Mouse (Mus musculus): ENCODE data around the gene Abcg3. TPM values are rescaled to one million over a fixed set of nuclear protein-coding genes. Genes with fewer than 3 reads are reported as not detected.
A peak's percentile ranks its signal among the peaks of the same experiment; 100 is the strongest.
"Not testable (repeated sequence)": the region's sequence is repeated elsewhere in the genome, so short reads cannot be mapped to it uniquely, and the experiment has no call there.

Abcg3 gene
- 10 to 100 TPM; 13.3 to 30.7 (median 22.9) TPM for polyA plus RNA-seq (2017; shearing (Covaris generic))

DNA sequence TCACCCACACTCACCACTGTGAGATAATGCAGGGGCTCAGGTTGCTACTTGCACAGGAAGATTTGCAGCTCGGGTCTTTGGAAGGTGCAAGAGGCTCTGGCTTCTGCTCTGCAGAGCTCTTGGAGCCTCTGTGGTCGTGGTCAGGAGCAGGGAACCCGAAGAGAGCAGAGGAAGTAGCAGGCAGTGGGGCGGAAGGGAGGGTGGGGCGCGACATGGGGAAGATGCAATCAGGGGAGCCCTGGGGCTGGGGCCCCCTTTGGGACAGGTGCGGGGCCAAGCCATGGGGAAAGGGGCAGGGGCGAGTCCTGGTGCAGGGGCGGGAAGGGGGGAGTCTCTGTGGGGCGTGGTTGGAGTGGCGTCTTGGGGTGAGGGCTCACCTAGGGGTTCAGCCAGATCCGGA lies at the start of gene Abcg3:
Gene Abcg3, minus strand, starts transcription at position 184 of the 400 bp plus-strand sequence.
- peak; percentile 79 for ATAC-seq

DNA sequence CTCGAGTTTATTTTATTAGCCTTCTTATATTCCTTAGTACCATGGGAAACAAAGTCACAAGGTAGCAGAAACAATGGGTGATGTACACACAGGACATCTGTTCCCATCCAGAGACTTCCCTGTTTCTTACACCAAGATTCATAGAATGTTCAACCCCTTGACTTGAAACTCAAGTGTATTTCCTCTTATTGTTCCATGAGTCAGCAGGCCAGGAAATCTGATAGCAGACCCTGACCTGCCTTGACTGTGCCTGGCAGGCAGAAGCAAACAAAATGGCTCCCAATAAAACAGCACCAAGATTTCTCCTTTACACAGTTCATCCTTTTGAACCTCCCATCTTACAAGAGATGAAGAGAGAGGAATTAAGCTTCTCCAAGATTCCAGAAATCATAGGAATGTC lies 30.0 kb upstream of the Abcg3 start:
- ATAC-seq, result no peak

DNA sequence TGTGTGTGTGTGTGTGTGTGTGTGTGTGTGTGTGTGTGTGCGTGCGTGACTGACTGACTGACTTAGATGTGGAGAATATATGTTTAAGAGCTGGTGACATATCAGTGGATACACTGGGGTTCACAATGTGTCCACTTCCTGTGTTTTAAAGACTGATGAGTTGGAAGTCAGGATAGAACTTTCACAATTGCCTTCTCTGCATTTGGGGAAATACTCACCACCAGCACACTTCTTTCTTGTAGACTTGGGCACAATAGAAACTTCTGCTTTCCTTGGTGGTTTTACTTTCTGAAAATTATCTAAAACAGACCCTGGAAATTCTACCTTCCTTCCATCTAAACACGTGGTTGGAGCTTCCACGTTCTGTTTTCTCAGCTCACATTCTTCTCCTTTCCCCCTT lies 29.1 kb upstream of the Abcg3 start:
- ATAC-seq, result no peak

DNA sequence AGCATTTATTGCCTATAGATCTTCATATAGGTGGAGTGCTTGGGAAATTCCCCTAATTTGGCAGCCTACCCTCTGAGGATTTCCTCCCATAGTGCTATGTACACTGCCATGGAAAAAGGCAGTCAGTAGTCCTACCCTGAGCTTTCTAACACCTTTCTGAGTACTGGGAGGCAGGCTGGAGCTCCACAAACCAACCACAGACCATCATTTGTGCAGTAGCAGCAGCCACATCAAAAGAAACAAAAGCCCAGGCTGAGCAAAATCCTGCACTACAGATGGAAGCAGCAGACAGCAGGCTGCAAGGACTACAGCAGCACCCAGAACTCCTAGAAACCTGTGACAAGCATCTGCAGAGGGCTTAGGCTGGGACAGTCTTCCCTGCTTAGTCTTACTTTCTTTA lies 27.9 kb upstream of the Abcg3 start:
- ATAC-seq, result peak; percentile 67

DNA sequence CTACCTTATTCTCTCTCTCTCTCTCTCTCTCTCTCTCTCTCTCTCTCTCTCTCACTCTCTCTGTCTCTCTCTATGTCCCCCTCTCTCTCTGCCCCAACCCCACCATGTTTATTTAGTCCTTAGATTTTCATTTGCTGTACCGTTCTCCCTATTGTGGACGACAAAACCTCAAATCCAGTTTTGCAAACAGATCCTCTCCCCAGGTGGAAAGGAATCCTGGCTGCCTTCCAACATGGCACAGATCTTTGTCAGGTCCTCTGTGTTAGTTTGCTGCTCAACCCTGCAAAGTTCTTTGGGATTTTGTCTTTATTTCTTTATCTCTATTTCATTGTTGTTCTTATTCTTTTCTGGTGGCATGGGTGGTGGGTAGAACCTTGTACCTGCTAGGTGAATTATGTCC lies 6.9 kb upstream of the Abcg3 start:
- ATAC-seq, result no peak

DNA sequence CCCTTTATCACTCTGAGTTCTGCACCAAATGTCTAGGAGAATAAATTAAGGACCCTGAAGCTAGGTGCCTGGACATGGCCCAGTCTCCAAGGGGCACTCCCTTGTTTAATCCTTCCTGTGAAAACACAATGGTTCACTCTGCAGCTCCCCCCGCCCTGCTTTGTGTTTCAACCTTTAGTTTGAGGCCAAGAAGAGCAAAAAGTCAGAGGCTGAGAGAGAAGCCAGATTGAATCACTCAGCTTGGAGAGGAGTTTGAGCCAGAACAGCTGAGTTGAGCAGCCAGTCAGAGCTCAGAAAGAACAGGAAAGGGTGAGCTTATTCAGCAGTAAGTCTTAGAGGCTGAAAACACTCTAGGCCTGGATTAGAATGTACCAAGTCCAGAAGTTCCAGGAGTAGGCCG lies 5.5 kb upstream of the Abcg3 start:
- no peak for ATAC-seq

DNA sequence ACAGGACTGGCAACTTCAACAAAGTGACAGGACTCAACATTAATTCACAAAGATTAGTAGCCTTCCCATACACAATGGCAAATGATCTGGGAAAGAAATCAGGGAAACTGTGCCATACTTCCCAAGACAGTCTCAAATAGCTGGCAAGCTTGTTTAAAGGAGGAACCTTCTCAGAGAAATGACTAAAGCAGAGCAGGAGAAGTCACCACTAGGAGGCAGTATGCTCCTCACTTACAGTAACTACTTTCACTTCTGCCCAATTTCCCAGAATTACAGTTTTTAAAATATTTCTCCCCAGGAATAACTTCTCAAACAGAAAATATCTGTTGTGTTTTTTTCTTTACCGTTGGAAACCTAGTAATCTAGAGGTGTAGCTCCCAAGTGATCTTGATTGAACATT lies 4.2 kb upstream of the Abcg3 start:
- peak; percentile 69 for ATAC-seq

DNA sequence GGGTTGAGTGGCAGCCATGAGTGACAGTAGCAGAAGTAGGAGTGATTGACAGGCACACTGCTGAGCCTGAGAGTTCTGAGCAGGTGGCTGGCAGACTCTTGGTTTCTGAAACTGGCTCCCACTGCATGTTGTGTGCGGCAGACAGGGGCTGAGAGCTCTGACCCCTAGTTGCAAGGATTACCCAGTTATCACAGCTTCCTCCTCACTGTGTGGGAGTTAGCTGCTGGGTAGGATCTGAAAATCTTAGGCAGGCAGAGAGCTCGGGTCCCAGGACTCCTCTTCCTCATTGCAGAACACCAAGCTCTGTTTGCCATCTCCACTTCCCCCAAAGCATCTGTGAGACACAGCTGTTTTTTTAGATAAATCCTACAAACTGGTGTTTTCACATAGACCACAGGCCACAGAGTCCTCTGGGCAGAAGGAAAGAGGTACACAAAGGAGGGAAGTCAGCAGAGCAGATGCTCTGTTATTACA lies 3.4 kb downstream of the Abcg3 start:
- no peak for ATAC-seq

DNA sequence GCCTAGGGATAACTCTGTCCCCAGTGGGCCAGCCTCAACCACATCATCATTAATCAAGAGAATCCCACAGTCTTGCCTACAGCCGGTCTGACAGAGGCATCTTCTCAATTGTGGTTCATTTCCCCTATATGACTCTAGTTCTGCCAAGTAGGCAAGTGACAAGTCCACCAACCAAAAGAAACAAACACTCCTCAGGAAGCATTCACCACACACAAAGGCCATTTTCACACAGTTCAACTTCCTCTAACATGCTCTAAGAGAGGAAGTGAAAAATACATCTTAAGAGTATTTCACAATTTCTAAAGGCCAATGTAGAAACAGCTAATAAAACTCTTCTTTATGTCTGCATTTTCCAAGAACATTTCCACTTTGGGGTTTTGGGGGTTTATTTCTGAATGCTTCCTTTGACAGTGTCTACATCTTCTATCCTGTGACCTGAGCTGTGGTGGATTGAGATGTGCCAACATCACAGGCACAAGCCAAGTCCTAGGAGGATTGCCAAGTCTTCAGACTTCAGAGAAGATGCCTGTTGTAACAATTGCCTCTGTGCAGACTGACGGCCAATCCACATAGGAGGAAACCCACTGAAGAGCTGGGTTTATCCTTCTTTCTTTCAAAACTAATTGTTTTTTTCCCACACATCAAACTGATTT lies 24.3 kb downstream of the Abcg3 start:
- peak; percentile 77 for ATAC-seq

DNA sequence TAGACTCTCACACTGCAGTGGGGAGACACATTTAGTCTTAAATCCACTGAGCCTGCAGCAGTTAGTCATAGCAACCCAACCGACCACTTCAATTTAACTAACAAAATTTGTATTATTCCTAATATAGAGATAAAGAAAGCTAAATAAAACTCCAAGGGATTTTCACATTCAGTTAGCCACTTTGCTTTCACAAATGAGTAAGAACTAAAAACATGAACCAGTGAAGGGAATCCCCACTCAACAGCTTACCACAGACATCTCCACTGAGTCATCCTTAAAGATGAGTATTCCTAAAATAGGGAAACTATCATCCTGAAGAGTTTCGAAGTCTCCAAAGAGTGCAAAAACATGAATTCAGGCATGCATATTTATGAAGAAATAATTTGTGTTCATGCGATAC lies 27.3 kb downstream of the Abcg3 start:
- ATAC-seq, result no peak

DNA sequence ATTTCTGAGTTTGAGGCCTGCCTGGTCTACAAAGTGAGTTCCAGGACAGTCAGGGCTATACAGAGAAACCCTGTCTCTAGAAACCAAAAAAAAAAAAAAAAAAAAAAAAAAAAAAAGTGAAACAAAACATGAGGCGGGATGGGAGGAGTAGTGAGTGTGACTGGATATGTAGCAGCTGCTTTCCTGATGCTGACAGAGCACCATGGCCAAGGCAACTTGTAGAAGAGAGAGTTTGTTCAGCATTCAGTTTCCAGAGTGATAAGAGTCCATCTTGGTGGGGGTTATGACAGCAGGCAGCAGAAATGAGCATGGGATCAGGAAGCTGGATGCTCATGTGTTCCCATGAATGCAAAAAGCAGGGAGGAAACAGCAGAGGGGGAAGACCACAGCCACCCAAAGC lies 35.6 kb downstream of the Abcg3 start:
- no peak for ATAC-seq

DNA sequence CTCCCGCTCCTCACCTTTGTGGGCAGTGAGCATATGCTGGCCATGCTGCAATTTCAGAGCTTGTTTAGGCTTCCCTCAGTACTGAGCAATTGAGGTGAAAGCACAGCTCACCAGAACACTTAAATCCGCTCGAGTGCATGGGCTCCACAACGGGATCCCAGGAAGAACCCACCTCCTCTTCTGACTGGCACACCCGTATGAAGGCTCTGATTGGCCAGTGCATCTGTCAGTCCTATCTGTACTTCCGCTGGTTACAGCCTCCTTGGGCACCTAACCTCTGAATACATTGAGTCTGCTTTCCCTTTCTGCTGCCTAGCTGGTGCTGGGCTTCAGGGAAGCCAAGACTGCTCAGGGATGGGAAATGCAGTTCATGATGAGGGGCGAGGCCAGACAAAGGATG lies 48.4 kb downstream of the Abcg3 start:
- ATAC-seq, result no peak

DNA sequence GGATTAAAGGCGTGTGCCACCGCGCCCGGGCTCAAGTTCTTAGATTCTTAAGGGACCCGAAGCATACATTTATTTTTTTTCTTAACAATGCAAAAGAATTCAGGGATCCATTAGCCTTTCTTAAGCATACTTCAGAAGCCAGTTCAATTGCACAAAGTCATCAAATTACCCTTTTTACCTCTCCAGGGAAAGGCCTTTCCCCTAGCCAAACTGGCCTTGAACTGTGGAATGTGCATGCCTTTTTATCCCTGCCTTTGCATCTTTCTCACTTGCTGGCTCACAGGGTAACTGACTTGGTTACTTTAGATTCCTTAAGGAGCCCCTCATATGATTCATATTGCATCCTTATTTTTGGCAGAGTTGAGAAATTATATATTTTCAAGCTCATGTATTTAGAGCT lies 76.0 kb downstream of the Abcg3 start:
- not testable (repeated sequence) for ATAC-seq

Other genes starting within 250 kb of the Abcg3 start
- gene Zfp951, start 122.6 kb downstream of the Abcg3 start, polyA plus RNA-seq (2017; shearing (Covaris generic)), result 10 to 100 TPM in 1 of 3 experiments, 1 to 10 TPM in 2; 5.1 to 13.1 (median 5.9) TPM
- 100 to 1,000 TPM in 1 of 3 experiments, 10 to 100 TPM in 2; 66.1 to 118 (median 87.6) TPM for gene Gbp9, start 156.8 kb upstream of the Abcg3 start, polyA plus RNA-seq (2017; shearing (Covaris generic))
- 100 to 1,000 TPM in 1 of 3 experiments, 10 to 100 TPM in 2; 75.7 to 119 (median 99.7) TPM for gene Gbp8, start 156.8 kb upstream of the Abcg3 start, polyA plus RNA-seq (2017; shearing (Covaris generic))
- 100 to 1,000 TPM; 232 to 267 (median 237) TPM for gene Gbp4, start 156.9 kb upstream of the Abcg3 start, polyA plus RNA-seq (2017; shearing (Covaris generic))

Data from inflammation-experienced regulatory T-cells, adult 6 months (primary cell).